Mouse (Mus musculus) layer of hippocampus, adult 18-20 months (tissue): ENCODE data around the gene Hmgb2. TPM values are rescaled to one million over a fixed set of nuclear protein-coding genes. Genes with fewer than 3 reads are reported as not detected.
"Not testable (repeated sequence)": the region's sequence is repeated elsewhere in the genome, so short reads cannot be mapped to it uniquely, and the experiment has no call there.

Source experiments
- DNase-seq, 2 experiments: peaks; one replicate each; pipeline ENCODE4 v3.0.0; 2022; ENCODE audit warnings: low spot score in 2 of 2
- long read RNA-seq: library from polyadenylated mRNA; stranded (forward); transcript quantifications from one replicate; pipeline ENCODE4 v2.0.0, GENCODE M21; 2021
- total RNA-seq, 2 experiments: library from RNA; stranded (reverse); gene quantifications; 2 replicates each; pipeline ENCODE4 v1.2.3; 2021

The Hmgb2 gene
- 1 to 10 TPM; 4.9 to 7.4 TPM for total RNA-seq
- long read RNA-seq, partial matches to known transcripts, result 0 of 3 reads
- long read RNA-seq, other reads (novel, unspliced or antisense), result 1 of 3 reads

DNA sequence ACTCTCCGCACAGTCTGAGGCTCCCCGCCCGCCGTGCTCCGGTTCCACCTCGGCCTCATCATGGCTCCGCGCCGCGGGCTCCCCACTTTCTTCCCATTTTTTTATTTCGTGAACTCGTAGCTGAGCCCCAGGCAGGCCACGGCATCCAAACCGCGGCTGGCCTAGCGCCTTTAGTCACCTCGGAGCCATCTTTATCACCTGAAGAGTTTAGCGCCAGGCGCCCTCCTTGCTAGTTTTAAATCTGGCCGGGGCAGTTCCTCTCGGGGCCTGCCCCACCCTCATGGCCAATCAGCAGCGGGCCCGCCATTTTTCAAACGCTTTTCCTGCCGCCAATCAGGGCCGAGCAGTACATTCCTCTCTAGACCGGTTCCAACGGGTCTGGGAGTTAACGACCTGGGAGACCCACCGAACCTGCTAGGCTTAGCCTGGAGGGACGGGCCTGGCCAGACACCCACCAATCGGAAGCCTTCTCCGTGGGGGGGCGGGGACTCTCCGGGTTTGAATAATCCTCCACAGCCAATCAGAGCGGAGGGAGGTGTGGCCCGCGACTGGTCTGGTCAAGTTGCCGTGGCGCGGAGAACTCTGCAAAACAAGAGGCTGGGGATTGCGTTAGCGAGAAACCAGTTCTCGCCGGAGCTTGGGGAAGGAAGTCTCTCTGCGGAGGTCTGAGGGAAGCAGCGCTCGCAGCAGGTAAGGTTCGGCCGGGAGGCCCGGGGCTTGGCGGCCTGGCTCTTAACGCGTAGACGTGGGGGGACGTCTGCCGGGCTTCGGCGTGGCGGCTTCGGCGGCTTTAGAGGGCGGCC lies at the start of gene Hmgb2:
Hmgb2 (plus strand) TSS at position 592 of the 803 bp plus-strand sequence.
- DNase-seq, result peak; percentile 99 to 100

- DNase-seq, result no peak
Observed at GRCm38 (mm10) chr8:57462839-57463238, 48.9 kb upstream of the Hmgb2 start.

DNA sequence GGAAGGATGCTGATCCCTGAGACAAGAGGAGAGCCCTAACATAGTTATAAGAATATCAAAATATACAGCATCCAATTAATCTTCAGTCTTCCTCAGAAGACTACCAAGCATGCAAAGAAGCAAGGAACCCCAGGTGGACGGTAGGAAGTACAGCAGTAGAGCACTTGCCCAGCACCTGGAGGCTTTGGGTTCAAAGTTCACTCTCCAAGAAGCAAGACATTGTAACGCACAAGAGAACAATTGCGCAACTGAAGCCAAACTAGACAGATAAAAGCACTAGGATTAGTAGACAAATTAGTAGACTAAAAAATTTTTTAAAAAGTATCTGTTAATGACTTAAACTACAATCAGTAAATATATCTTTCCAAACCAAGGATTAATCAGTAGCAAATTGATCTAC lies 48.0 kb upstream of the Hmgb2 start:
- DNase-seq, result no peak

GRCm38 (mm10) chr8:57468624-57469023 lies 43.1 kb upstream of the Hmgb2 start:
- DNase-seq, result no peak

DNA sequence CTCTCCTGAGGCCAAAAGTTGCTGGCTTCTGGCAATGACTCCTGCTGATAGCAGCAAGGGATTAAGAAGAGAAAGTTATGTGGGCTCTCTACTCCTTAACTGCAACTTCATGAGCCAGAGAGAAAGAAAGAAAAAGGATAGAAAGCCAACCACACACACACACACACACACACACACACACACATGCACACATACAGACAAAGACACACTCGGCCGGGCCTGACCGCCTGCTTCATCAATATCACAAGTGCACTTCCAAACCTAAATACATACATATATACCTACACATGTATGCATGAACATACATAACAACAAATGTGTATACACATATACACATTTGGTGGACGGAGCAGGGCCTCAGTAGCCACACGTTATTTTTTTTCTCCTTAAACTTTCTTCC lies 40.8 kb upstream of the Hmgb2 start:
- DNase-seq, result no peak

- DNase-seq, result no peak
Observed at GRCm38 (mm10) chr8:57473751-57474150, 38.0 kb upstream of the Hmgb2 start.

DNA sequence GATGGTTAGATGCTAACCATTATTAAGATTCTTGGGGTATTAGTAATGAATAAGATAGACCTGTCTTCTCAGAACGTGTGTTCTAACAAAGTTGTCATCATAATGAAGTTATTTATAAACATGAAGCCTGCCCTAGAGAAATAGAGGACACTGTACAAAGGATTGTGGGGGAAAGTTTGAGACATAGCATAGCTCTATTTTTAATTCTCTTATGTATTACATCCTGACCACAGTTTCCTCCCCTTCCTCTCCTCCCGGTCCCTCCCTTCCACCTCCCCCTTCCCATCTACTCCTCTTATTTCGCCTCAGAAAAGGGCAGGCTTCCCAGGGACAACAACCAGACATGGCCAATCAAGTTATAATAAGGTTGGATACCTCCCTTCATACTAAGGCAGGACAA lies 33.3 kb upstream of the Hmgb2 start:
- DNase-seq, result no peak

DNA sequence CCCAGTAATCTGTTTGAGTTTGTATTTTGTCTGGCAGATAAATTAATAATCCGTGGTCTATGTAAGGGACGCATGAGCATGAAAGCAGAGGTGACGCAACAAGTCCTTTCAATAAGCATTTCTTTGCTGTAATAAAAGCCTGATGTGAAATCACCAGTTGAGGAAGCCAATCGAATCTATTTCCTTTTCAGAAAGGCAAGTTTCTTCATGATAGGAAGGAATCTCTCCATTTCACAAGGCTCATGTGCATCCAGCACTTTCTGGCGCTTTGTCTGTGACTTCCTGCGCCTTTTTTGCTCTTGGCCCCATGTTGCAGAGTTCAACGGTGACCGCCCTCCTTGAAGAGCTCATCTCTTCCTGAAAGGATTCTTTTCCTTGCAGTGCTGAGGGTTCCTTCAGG lies 32.0 kb upstream of the Hmgb2 start:
- no peak for DNase-seq

DNA sequence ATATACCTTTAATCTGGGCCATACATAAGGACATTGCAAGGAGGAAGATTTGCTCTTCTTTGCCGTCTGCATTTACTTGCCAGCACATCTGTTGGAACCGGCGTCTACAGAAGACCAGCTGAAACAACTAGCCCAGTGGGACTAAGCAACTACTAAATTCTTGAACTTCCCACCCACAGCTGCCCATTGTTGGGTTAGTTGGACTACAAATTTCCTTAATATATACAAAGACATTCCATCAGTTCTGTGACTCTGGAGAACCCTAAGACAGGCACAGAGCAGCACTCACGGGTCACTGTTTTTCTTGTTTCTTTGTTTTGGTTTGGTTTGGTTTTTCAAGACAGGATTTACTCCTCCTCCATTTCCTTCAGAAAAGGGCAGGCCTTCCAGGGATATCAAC lies 31.1 kb upstream of the Hmgb2 start:
- no peak for DNase-seq

DNA sequence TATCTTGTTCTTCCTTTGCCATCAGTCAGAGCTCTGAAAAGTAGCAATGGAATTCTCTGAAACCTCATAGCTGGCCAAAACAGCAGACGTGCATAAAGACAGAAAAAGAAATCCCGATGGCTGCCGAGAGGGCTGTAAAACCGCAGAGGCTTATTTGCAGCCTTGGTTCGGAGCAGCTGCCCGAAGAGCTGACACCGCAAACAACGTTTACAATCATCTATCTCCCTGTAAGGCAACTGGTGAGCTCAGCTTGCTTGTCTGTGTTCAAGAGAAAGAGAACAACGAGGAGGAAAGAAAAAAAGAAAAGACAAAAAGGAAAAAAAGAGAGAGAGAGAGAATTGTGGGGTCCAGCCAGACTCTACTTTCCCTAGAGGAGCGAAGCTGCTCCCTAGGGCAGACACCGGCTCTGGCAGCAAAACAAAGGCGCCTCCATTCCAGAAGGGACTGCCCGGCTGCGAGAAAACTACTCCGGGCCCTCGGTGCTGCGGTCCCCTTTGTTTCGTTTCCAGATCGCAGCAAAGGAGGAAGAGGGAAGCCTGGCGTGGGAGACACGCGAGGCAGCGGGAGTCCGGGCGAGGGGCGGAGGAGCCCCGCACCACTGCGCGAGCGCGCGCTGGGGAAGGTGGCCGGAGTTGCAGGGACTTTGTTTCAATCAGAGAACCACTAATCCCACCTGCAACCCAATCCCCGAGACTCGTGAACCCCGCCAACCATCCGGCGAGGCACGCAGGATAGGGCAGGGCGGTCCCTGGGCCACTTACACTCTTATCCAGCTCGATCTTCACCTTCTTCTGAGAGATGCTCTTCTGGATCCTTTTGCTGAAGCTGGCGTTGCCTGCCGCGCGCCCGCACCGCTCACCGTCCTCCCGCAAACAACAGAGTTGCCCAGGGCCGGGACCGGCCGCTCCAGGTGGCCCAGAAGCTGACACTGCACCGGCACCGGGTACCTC lies 24.9 kb upstream of the Hmgb2 start:
- DNase-seq, result peak; percentile 34 to 53

- peak; percentile 98 to 99 for DNase-seq
Observed at GRCm38 (mm10) chr8:57487441-57488155, 24.1 kb upstream of the Hmgb2 start, which contains the start of gene Sap30. Gene Sap30 (minus strand): TSS chr8:57487860.

GRCm38 (mm10) chr8:57488312-57488765 lies 23.4 kb upstream of the Hmgb2 start:
- DNase-seq, result peak; percentile 13 to 47

DNA sequence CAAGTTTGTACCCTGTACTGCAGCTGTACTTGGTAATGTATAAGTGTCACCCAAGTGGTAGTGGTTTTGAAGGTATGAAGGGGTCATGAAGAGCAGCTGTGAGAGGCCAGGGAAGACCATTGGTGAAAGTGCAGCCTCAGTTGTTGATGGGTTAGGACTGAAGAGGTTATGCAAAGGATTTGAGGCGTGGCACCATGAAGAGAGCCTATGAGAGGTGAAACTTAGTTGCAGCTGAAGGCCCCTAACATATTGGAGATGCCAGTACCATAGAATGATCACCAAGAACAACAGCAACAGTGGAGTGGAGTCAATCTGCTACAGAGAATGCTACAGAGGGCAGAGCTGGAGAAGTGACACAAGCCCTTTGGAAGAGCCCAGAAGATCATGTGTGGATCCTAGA lies 22.3 kb upstream of the Hmgb2 start:
- DNase-seq, result no peak

GRCm38 (mm10) chr8:57489896-57490295 lies 21.8 kb upstream of the Hmgb2 start:
- DNase-seq, result no peak

DNA sequence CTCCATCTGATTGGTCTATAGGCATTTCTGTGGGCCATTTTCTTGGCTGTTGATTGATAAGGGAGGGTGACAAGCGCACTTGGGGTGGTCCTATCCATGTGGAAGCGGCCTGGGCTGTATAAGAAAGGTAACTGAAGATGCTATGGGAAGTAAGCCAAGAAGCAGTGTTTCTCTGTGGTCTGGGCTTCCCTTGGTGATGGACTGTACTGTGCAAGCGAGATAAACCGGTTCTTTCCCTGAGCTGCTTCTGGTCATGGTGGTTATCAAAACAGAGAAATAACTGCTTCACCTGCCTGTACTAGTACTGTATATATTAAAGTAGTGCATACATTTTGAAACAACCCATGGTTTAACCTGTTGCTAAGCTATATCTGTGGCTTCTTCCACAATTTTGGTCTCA lies 19.8 kb upstream of the Hmgb2 start:
- DNase-seq, result no peak

DNA sequence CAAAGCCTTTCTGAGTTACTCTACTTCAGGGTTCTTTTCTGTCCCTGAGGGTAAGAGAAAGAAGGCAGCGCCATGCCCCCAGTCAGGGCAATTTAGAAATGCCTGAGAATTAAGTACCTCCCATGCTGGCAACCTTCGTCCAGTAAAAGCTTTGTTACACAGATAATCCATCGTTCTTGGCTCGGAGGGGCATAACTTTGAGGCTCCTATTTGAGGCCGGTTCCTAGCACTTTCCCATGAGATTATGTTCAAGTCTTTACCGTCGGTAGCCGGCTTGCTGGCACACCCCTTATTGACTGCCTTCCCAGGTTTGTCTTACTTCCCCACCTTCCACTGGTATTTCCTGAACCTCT lies 13.2 kb upstream of the Hmgb2 start:
- DNase-seq, result no peak

- peak; percentile 33 to 52 for DNase-seq
Observed at GRCm38 (mm10) chr8:57498847-57499511, 12.7 kb upstream of the Hmgb2 start.

- DNase-seq, result peak in 1 of 2 experiments; percentile 54
Observed at GRCm38 (mm10) chr8:57503641-57504040, 8.1 kb upstream of the Hmgb2 start.

GRCm38 (mm10) chr8:57505500-57505899 lies 6.2 kb upstream of the Hmgb2 start:
- DNase-seq, result not testable (repeated sequence)

DNA sequence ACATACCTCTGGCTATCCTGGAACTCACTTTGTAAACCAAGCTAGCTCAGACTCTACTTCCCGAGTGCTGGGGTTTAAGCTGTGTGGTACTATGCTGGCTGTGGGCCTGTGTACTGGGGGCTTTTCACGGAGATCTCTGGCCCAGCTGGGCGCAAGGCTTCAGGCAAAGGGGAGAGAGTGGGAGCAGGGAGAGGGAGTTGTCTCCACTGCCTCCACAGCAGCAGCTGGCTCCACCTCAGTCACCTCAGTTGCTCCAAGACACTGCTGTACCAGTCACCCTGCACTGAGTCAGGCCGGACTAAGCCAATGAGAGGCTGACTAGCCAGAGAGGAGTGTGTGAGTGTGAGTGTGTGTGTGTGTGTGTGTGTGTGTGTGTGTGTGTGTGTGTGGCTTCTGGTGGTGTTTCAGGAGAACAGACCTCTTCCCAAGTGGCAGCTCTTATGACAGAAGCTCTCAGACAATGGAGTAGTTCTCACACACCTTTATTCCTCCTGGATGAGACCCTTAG lies 4.1 kb upstream of the Hmgb2 start:
- DNase-seq, result no peak
